Mouse (Mus musculus) heart, embryonic 10.5 days (tissue): Measurements from ENCODE around the gene Pcnx2. TPM values are rescaled to one million over a fixed set of nuclear protein-coding genes. Genes with fewer than 3 reads are reported as not detected.

Experiments used
- DNase-seq: peaks from one replicate; pipeline ENCODE4 v3.0.0-alpha.2; 2017; ENCODE audit warnings: low spot score
- H3K27ac ChIP-seq: fragments of 300-500 bp; sonication (generic); 2 replicates; pipeline ENCODE4 v1.5.1; 2016; ENCODE audit warnings: mild to moderate bottlenecking
- H3K27me3 ChIP-seq: fragments of 300-500 bp; sonication (generic); 2 replicates; pipeline ENCODE4 v1.6.1; 2016; ENCODE audit warnings: mild to moderate bottlenecking; ENCODE audit not compliant: poor library complexity, insufficient read depth, severe bottlenecking
- H3K36me3 ChIP-seq: fragments of 300-500 bp; sonication (generic); 2 replicates; pipeline ENCODE4 v1.6.1; 2016; ENCODE audit warnings: mild to moderate bottlenecking, moderate library complexity
- H3K4me1 ChIP-seq: fragments of 300-500 bp; sonication (generic); 2 replicates; pipeline ENCODE4 v1.6.1; 2016; ENCODE audit warnings: mild to moderate bottlenecking
- H3K4me3 ChIP-seq: fragments of 300-500 bp; sonication (generic); 2 replicates; pipeline ENCODE4 v1.5.1; 2016; ENCODE audit warnings: mild to moderate bottlenecking, moderate library complexity
- H3K9me3 ChIP-seq: fragments of 300-500 bp; sonication (generic); 2 replicates; pipeline ENCODE4 v1.6.1; 2016; ENCODE audit warnings: mild to moderate bottlenecking, moderate library complexity
- WGBS: fragments of 180-500 bp; shearing (Covaris S2); methylation state at CpG from one replicate; pipeline ENCODE4 v1.1.7; 2016; 5-methylcytosine and 5-hydroxymethylcytosine counted together
- polyA plus RNA-seq: library from polyadenylated mRNA; unstranded; fragments of >200 nt; fragmentation: Nextera tagmentation; extraction: Ambion mirVana; gene quantifications from 2 replicates; pipeline ENCODE4 v1.2.1, GENCODE M21; 2016

Gene Pcnx2
- polyA plus RNA-seq, result 0.17 and 0.44 TPM in 2 replicates

DNA sequence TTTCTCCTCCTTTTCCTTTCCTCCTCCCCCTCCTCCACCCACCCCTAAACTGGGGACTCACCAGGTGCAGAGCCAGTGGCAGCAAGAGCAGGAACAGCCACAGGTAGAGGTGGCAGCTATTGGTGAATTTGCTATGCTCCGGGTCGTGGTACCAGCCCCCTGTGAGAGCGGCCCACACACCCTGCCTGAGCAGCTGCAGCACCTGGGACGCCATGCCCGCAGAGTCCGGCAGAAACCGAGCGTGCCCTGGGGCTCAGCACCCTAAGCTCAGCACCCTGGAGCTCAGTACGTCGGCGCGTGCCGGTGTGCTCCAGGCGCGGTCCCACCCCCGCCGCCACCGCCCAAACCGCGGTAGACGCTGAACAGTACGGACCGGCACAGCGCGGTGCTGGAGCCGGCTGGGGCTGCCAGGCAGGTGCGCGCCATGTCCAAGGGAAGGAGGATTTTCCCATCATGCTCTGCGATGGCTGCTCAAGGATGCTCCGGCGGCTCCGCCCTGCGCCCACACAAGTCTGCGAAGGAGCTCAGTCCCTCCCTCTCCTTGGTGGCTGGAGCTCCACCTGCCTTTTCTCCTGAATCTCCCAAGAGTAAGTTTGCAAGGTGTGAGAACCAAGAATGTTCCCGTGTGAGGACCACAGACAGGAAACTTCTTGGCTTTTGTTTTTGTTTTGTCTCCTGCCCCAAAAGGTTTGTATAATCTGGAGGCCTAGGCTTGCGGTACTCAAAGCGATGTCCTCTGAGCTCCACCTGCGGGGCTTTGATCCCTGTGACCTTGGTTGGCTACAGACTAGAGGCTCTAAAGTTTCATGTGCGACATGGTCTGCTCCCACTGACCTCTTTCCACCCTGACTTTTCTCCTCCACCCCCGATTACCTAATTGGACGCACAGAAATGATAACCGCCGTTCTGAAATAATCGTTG lies at the start of gene Pcnx2:
Gene Pcnx2 (minus strand): TSS at position 450 of the 921 bp plus-strand sequence.
- WGBS, result 8% methylated on average over 44 of the region's 44 CpGs
- Histone ChIP-seq H3K27ac (no peak within 1 kb of the TSS), H3K4me1 (peaks cover 11% of the 10 kb centered on the region), H3K27me3 (peaks cover 51% of the 10 kb centered on the region), H3K4me3 (peak within 1 kb of the TSS; percentile 48), H3K36me3 (no peaks in the 10 kb centered on the region), H3K9me3 (no peaks in the 10 kb centered on the region)
- no peak for DNase-seq

DNA sequence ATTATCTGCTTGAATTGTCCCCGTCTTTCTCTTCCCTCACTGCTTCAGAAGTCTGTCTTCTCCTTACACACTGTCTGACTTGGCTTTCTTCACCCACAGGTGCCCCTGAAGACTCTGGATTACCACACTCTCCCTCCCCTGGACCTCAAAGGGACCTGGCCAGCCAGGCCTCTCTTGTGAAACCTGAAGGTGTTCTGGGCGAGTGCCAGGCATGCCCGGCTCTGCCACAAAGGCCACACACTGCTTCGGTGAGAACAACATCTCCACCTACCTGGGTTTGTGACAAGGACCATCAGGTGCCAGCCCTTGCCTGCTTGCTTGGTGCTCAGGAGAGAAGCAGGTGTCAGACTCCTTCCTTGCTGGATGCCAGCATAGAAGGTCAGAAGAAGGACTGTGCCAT lies 46.4 kb upstream of the Pcnx2 start:
- 71% methylated on average over 4 of the region's 4 CpGs for WGBS
- no peaks in the 10 kb centered on the region for H3K9me3 ChIP-seq
- no peak overlapping the region for H3K4me3 ChIP-seq
- no peaks in the 10 kb centered on the region for H3K4me1 ChIP-seq
- H3K27ac ChIP-seq, result no peak overlapping the region
- H3K36me3 ChIP-seq, result no peaks in the 10 kb centered on the region
- no peak for DNase-seq
- H3K27me3 ChIP-seq, result 0 out of 2 replicates have a peak, but pooled peaks cover 4% of the 10 kb centered on the region

DNA sequence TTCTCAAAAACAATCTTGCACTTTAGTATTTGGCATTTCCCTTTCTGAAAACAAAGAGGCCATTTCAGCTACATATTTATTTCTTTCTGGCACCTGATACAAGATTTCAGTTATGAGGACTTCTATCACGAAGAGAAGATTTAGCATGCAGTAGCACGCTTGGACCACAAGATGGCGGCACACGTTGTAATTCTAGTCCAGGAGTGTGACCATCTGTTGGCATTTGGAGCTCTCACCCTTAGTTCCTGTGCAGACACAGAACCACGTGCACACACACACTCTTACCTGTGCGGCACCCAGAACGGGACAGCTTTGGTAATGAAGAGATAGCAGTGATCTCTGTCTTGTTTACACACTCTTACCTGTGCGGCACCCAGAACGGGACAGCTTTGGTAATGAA lies 37.5 kb upstream of the Pcnx2 start:
- no peak for DNase-seq
- Histone ChIP-seq H3K4me1 (no peaks in the 10 kb centered on the region), H3K27ac (no peak overlapping the region), H3K4me3 (no peak overlapping the region), H3K27me3 (peaks cover 7% of the 10 kb centered on the region; the same call in 1 of the 2 replicates), H3K36me3 (no peaks in the 10 kb centered on the region), H3K9me3 (no peaks in the 10 kb centered on the region)
- 45% methylated on average over 9 of the region's 9 CpGs for WGBS

DNA sequence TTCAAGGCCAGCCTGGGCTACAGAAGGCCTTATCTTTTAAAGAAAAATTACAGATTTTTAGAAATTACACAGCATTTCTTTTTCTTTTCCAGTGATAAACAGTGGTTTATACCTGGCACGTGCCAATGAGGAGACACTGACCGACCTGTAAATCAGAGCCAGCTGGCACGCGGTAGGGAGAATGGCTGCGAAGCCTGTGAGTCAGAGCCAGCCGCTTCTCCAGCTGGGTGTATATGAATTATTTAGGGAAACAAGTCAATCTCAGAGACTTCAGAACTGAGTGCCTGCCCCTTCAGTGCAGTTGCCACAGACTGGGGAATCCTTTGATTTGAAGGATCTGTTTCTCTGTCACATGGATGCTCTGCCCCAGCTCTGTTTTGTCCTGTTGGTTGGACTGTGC lies 33.7 kb upstream of the Pcnx2 start:
- no peak for DNase-seq
- Histone ChIP-seq H3K9me3 (no peaks in the 10 kb centered on the region), H3K27me3 (no peaks in the 10 kb centered on the region), H3K4me3 (no peak overlapping the region), H3K4me1 (no peaks in the 10 kb centered on the region), H3K36me3 (no peaks in the 10 kb centered on the region), H3K27ac (no peak overlapping the region)
- WGBS, result 93% methylated on average over 6 of the region's 6 CpGs

DNA sequence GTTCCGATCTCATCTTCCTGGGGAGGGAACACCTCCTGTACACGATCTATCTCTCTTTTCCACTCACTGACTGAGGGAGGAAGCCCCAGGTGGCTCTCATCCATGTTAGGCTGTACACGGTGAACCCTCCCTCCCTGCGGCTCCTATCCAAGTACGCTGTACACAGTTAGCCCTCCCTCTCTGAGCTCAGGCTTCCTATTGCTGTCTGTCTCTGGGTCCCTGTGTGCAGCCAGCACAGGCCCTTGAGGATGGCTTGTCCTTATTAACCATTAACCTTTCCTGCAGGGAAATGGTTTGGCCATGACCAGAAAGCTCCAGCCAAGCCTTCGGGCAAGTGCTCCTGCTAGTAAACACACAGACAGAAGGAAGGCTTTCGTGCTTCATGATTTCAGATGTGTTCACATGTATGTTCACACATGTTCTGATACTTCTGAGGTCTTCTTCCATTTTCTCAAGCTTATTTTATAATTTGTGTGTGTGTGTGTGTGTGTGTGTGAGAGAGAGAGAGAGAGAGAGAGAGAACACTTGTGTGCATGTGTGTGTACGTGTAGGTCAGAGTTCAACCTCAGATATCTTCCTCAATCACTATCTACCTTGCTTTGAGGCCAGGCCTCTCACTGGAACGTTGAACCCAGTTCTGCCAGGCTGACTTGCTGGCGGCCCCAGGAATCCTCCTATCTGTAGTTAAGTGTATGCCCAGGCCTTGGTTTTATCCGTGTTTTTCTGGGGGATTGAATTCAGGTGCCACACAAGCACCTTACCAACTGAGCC lies 32.3 kb upstream of the Pcnx2 start:
- Histone ChIP-seq H3K9me3 (no peaks in the 10 kb centered on the region), H3K4me3 (no peak overlapping the region), H3K4me1 (no peaks in the 10 kb centered on the region), H3K27ac (no peak overlapping the region), H3K36me3 (no peaks in the 10 kb centered on the region), H3K27me3 (no peaks in the 10 kb centered on the region)
- DNase-seq, result no peak
- WGBS, result 81% methylated on average over 11 of the region's 11 CpGs

DNA sequence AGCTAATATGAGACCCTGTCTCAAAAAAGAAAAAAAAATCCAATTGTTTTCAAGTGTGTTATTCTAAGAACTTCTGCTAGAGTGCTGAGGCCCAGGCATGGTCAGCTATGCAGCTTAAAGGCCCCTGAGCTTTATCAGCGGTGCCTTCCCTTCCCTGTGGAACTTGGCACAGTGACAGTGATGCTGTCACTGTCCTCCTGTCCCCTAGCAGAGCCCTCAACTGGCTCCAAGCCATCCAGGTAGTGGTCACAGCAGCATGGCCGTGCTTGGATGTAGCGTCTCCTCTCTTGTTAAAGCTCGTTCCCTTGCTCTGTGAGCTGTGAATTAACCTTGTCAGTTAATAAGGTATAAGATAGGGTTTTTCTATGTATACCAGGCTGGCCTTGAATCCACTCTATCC lies 28.5 kb upstream of the Pcnx2 start:
- Histone ChIP-seq H3K9me3 (no peaks in the 10 kb centered on the region), H3K27ac (no peak overlapping the region), H3K4me1 (no peaks in the 10 kb centered on the region), H3K27me3 (no peaks in the 10 kb centered on the region), H3K4me3 (no peak overlapping the region), H3K36me3 (no peaks in the 10 kb centered on the region)
- WGBS, result 85% methylated on average over 4 of the region's 4 CpGs
- no peak for DNase-seq

DNA sequence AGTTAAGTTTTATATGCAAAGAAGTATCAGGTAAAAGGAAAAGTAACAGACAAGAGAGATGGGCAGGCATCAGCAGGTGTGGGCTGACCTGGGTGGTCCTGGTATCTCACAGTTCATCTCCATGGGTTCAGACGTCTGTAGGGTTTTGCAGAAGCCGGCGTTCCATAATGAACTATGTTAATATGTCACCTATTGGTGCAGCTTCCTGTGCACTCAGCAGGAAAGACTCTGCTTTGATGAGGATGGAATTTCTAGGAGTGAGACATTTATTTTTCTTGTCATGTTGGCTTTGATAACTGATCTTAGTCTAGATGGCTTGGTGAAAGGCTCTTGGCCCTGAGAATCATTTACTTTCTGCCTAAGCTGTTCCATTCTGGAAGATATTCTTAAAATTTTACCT lies 24.2 kb upstream of the Pcnx2 start:
- DNase-seq, result no peak
- WGBS, result 87% methylated on average over 3 of the region's 3 CpGs
- no peak overlapping the region for H3K4me3 ChIP-seq
- H3K9me3 ChIP-seq, result no peaks in the 10 kb centered on the region
- H3K36me3 ChIP-seq, result no peaks in the 10 kb centered on the region
- H3K27ac ChIP-seq, result no peak overlapping the region
- 0 out of 2 replicates have a peak, but pooled peaks cover 5% of the 10 kb centered on the region for H3K4me1 ChIP-seq
- H3K27me3 ChIP-seq, result 0 out of 2 replicates have a peak, but pooled peaks cover 9% of the 10 kb centered on the region

DNA sequence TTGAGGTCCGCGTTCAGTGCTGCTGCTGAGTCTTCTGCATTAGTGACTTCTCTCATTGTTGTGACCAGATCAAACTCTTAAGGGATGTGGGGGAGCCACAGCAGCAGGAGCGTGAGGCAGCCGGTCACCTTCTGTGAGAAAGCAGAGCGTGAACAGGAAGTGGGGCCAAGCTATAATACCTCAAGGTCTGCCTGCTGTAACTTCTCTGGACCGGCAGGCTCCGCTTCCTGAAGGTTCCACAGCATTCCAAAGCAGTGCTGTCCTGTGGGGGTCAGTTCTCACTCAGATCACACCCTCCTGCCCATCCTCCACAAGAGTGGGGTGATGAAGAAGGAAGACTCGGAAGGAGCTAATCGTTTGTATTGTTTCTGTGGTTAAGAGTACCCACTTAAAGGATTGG lies 22.6 kb upstream of the Pcnx2 start:
- Histone ChIP-seq H3K36me3 (no peaks in the 10 kb centered on the region), H3K9me3 (no peaks in the 10 kb centered on the region), H3K27ac (0 out of 2 replicates have a peak overlapping the region, but pooled peaks have one; percentile 16), H3K4me3 (no peak overlapping the region), H3K27me3 (0 out of 2 replicates have a peak, but pooled peaks cover 9% of the 10 kb centered on the region), H3K4me1 (peaks cover 13% of the 10 kb centered on the region)
- DNase-seq, result no peak
- WGBS, result 63% methylated on average over 9 of the region's 9 CpGs

DNA sequence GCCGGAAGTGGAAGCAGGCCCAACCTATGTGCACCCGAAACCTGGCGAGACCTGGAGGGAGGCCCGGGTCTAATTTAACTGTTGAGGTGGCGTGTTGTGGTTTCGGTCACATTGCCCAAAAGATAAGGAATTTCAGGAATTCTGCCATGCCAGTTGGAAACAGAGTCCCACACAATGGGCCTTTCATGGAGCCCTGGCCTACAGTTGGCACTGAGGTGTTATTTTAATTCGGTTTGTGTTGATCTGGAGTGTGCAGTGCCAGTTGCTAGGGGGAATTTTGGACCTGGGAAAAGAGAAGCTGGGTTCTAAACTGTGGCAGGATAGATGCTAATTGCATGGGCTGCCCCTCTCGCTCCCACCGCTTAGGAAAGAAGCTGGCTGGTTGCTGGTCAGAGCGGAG lies 22.2 kb upstream of the Pcnx2 start:
- no peak for DNase-seq
- WGBS, result 82% methylated on average over 10 of the region's 10 CpGs
- H3K27ac ChIP-seq, result 0 out of 2 replicates have a peak overlapping the region, but pooled peaks have one; percentile 16

DNA sequence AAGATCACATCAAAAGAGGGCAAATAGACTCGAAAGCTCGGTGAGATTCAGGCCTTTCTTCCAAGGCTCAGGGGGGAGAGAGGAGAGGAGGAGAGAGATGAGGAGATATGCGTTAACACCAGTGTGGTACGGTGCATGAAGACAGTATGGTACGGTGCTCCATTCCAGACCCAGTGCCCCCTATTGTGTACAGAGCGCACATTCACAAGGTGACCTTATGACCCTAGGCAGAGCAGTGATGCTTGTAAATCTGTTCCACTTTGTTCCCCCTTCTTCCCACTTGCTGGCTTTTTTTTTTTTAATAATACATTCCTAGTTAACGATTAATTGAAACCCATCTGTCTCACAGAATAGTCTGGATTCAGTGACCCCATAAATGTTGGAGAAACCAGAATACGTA lies 21.4 kb upstream of the Pcnx2 start:
- Histone ChIP-seq H3K9me3 (no peaks in the 10 kb centered on the region), H3K4me1 (peaks cover 13% of the 10 kb centered on the region), H3K36me3 (no peaks in the 10 kb centered on the region), H3K4me3 (no peak overlapping the region), H3K27ac (no peak overlapping the region), H3K27me3 (peaks cover 13% of the 10 kb centered on the region; the same call in 1 of the 2 replicates)
- no peak for DNase-seq
- WGBS, result 78% methylated on average over 8 of the region's 8 CpGs

More for the DNA sequence above, 22.2 kb upstream of the Pcnx2 start:
- Histone ChIP-seq H3K4me1 (peaks cover 13% of the 10 kb centered on the region), H3K36me3 (no peaks in the 10 kb centered on the region), H3K4me3 (no peak overlapping the region), H3K9me3 (no peaks in the 10 kb centered on the region), H3K27me3 (peaks cover 12% of the 10 kb centered on the region; the same call in 1 of the 2 replicates)

DNA sequence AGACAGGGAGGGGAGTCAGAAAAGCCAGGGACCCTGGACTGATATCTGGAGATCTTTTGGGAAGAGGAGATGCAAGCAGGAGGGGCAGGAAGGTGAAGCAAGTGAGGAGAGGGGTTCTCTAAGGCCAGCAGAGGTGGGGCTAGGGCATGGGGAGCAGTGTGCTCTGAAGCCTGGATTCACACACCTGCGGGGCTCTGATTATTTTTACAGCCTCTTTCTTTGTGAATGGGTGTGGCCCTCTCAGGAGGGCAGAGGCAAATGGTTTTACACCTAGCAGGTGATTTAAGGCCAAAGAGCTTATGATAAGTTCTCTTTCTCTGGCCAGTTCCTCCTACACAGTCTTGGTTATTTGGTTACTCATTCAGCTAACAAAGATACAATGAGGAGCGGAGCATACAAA lies 20.6 kb upstream of the Pcnx2 start:
- Histone ChIP-seq H3K4me3 (no peak overlapping the region), H3K27me3 (peaks cover 21% of the 10 kb centered on the region), H3K9me3 (no peaks in the 10 kb centered on the region), H3K36me3 (no peaks in the 10 kb centered on the region), H3K27ac (no peak overlapping the region), H3K4me1 (peaks cover 13% of the 10 kb centered on the region)
- WGBS, result 76% methylated on average over 2 of the region's 2 CpGs
- DNase-seq, result no peak

DNA sequence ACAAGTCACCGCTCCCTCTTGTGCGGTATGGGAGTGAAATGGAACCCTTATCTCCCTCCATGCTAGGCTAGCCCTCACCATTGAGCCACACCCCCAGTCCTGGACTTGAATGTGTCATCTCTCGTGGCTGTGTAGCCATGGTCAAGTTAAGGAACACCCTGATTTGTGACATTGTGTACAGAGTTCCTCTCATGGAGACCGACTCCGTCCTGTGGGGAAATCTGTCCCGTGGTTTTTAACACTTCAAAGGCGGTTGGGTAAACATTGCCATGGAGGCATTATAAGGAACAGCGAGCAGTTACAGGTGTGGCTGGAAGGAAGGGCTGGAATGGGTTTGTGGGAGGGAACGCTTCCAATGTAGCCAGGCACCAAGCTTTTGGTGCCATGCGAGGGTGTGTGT lies 18.9 kb upstream of the Pcnx2 start:
- H3K4me3 ChIP-seq, result no peak overlapping the region
- H3K36me3 ChIP-seq, result no peaks in the 10 kb centered on the region
- DNase-seq, result no peak
- H3K27ac ChIP-seq, result no peak overlapping the region
- 60% methylated on average over 10 of the region's 10 CpGs for WGBS
- H3K9me3 ChIP-seq, result no peaks in the 10 kb centered on the region
- peaks cover 13% of the 10 kb centered on the region for H3K4me1 ChIP-seq
- peaks cover 38% of the 10 kb centered on the region for H3K27me3 ChIP-seq

DNA sequence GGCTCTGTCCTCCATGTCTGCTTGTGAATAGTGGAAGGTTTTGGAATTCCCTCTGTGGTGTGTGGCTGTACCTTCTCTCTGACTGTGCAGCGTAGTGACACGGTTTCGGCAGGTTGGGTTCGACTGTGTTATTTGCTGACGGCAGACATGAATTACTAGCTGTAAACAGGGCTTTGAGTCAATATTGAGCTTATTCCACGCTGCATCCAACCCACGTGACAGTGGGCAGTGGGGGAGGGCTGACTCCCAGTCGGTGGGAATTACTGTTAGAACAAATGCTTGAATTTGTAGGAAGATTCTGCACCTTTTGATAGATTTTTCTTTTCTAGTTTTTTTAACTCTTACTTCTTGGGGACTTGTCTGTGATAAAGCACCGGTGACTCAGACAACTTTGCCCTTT lies 16.3 kb upstream of the Pcnx2 start:
- peaks cover 55% of the 10 kb centered on the region for H3K27me3 ChIP-seq
- DNase-seq, result no peak
- WGBS, result 87% methylated on average over 9 of the region's 9 CpGs
- no peak overlapping the region for H3K27ac ChIP-seq
- no peak overlapping the region for H3K4me3 ChIP-seq
- no peaks in the 10 kb centered on the region for H3K9me3 ChIP-seq
- H3K4me1 ChIP-seq, result peaks cover 26% of the 10 kb centered on the region
- H3K36me3 ChIP-seq, result no peaks in the 10 kb centered on the region
